Comparison of ENCODE assay signal across 13 mouse cellular contexts in the genomic region with DNA sequence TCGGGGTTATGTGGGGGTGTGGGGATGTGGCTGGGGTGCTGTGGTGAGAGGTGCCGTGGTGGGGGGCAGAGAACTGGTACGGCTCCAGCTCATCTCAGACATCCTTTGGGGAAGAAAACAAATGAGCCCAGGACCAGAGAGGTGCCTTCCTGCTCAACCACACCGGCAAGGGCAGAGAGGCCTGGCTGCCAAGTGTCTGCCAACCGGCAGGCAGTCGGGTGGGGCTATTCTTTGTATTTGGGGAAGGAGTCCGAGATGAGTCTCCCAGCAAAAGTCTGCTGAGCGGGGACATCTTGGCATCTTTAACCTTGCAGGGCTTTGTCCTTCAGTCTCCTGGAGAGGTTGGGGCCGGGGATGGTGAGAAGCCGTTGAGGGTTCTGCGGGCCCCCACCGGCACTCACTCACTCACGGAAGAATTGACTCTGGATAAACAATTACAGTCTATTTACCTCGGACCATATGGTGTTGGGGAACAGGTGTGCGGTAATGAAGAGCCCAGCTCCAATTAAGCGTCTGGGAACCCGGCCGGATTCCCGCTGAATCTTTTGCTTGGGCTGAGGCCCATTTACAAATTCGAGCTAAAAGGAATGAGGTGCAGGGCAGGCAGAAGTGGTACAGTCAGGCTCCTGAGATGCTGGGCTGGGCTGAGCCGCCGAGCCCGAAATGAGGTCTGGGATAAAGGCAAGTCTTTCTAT.
DNase-seq lines count a peak whose midpoint lies in the region; ATAC-seq and TF ChIP-seq lines count a peak whose summit lies in the region.
"Had no signal": no experiment of that assay in that cellular context is flagged by ENCODE, and none has a peak within 500 bp of the region (broad histone marks: within the 10 kb centered on the region; RNA-seq: fewer than 3 reads in every experiment).

No protein-coding gene starts in this region.

- DNase-seq in cerebellum, adult 9-11 months, result peak; percentile 96
- peak; percentile 85 for DNase-seq in midbrain, postnatal 0 days (ENCODE audit: low spot score)
- no peak for DNase-seq in thymus, postnatal 36 days
- DNase-seq in T-cell, adult 2 months (ENCODE audit: low spot score), result no peak
- DNase-seq: gastrocnemius, postnatal 36 days; kidney, adult 18-20 months; layer of hippocampus, adult 9-11 months; liver, embryonic 13.5 days; lung, postnatal 4 days had no signal

- 27% methylated on average over 23 of the region's 23 CpGs for WGBS in hindbrain, embryonic 13.5 days
- 31% methylated on average over 23 of the region's 23 CpGs for WGBS in hindbrain, embryonic 12.5 days
- 11% methylated on average over 23 of the region's 23 CpGs for WGBS in forebrain, embryonic 16.5 days
- WGBS in midbrain, postnatal 0 days, result 42% methylated on average over 23 of the region's 23 CpGs
- 38% methylated on average over 23 of the region's 23 CpGs for WGBS in kidney, embryonic 15.5 days

- H3K27ac ChIP-seq in hindbrain, embryonic 13.5 days, result peak overlapping the region; percentile 60; the same call in 1 of the 2 replicates
- H3K27ac ChIP-seq in hindbrain, embryonic 12.5 days, result no peak overlapping the region
- no peak overlapping the region for H3K27ac ChIP-seq in forebrain, embryonic 16.5 days (ENCODE audit: low read length)
- no peak overlapping the region for H3K27ac ChIP-seq in midbrain, postnatal 0 days (ENCODE audit: low read depth, low read length)
- no peak overlapping the region for H3K27ac ChIP-seq in kidney, embryonic 15.5 days
- H3K27ac ChIP-seq: liver, embryonic 13.5 days had no signal

- no peak for TF ChIP-seq CTCF in midbrain, postnatal 0 days (IDR thresholded peaks at IDR 0.05)

- H3K4me2 ChIP-seq in hindbrain, embryonic 13.5 days, result no peak overlapping the region
- no peak overlapping the region for H3K4me2 ChIP-seq in hindbrain, embryonic 12.5 days (replicated peaks)
- H3K4me2 ChIP-seq in forebrain, embryonic 16.5 days (ENCODE audit: low read length), result 0 out of 2 replicates have a peak overlapping the region, but pooled peaks have one; percentile 1
- H3K4me2 ChIP-seq in midbrain, postnatal 0 days (ENCODE audit: low read depth, low read length, poor library complexity, severe bottlenecking), result no peak overlapping the region
- H3K4me2 ChIP-seq in kidney, embryonic 15.5 days, result no peak overlapping the region
- H3K4me2 ChIP-seq: liver, embryonic 13.5 days had no signal

- peaks cover 55% of the 10 kb centered on the region for H3K4me1 ChIP-seq in hindbrain, embryonic 13.5 days (replicated peaks)
- H3K4me1 ChIP-seq in hindbrain, embryonic 12.5 days, result peaks cover 50% of the 10 kb centered on the region
- peaks cover 47% of the 10 kb centered on the region for H3K4me1 ChIP-seq in forebrain, embryonic 16.5 days (replicated peaks; ENCODE audit: control insufficient read depth, insufficient read depth, low read length)
- H3K4me1 ChIP-seq in midbrain, postnatal 0 days (ENCODE audit: insufficient read depth, low read length), result no peaks in the 10 kb centered on the region
- H3K4me1 ChIP-seq in kidney, embryonic 15.5 days, result peaks cover 28% of the 10 kb centered on the region

- H3K36me3 ChIP-seq in hindbrain, embryonic 13.5 days, result no peaks in the 10 kb centered on the region
- no peaks in the 10 kb centered on the region for H3K36me3 ChIP-seq in hindbrain, embryonic 12.5 days
- no peaks in the 10 kb centered on the region for H3K36me3 ChIP-seq in forebrain, embryonic 16.5 days (ENCODE audit: control insufficient read depth, insufficient read depth)
- H3K36me3 ChIP-seq in midbrain, postnatal 0 days (ENCODE audit: insufficient read depth, low read length), result no peaks in the 10 kb centered on the region
- no peaks in the 10 kb centered on the region for H3K36me3 ChIP-seq in kidney, embryonic 15.5 days
- H3K36me3 ChIP-seq: liver, embryonic 13.5 days had no signal

- ATAC-seq in hindbrain, embryonic 13.5 days (ENCODE audit: low FRiP score), result no peak; the same call in 1 of the 2 replicates
- no peak for ATAC-seq in hindbrain, embryonic 12.5 days (ENCODE audit: low FRiP score)
- peak; percentile 76 for ATAC-seq in forebrain, embryonic 16.5 days
- no peak for ATAC-seq in midbrain, postnatal 0 days (ENCODE audit: low FRiP score)
- ATAC-seq in kidney, embryonic 15.5 days (replicated peaks; ENCODE audit: low FRiP score), result no peak

- H3K9me3 ChIP-seq in hindbrain, embryonic 13.5 days, result no peaks in the 10 kb centered on the region
- no peaks in the 10 kb centered on the region for H3K9me3 ChIP-seq in hindbrain, embryonic 12.5 days (replicated peaks)
- H3K9me3 ChIP-seq in forebrain, embryonic 16.5 days (ENCODE audit: control insufficient read depth, low read length), result no peaks in the 10 kb centered on the region
- H3K9me3 ChIP-seq in midbrain, postnatal 0 days (ENCODE audit: low read length), result no peaks in the 10 kb centered on the region
- H3K9me3 ChIP-seq in kidney, embryonic 15.5 days (replicated peaks), result no peaks in the 10 kb centered on the region
- H3K9me3 ChIP-seq: liver, embryonic 13.5 days had no signal

- no peak overlapping the region for H3K4me3 ChIP-seq in hindbrain, embryonic 13.5 days
- no peak overlapping the region for H3K4me3 ChIP-seq in hindbrain, embryonic 12.5 days
- H3K4me3 ChIP-seq in forebrain, embryonic 16.5 days (replicated peaks; ENCODE audit: low read length), result no peak overlapping the region
- H3K4me3 ChIP-seq in midbrain, postnatal 0 days (ENCODE audit: low read depth, low read length), result no peak overlapping the region
- no peak overlapping the region for H3K4me3 ChIP-seq in kidney, embryonic 15.5 days (replicated peaks)
- H3K4me3 ChIP-seq: liver, embryonic 13.5 days had no signal

- no peak overlapping the region for H3K9ac ChIP-seq in hindbrain, embryonic 13.5 days
- H3K9ac ChIP-seq in hindbrain, embryonic 12.5 days, result no peak overlapping the region
- 0 out of 2 replicates have a peak overlapping the region, but pooled peaks have one; percentile 10 for H3K9ac ChIP-seq in forebrain, embryonic 16.5 days (replicated peaks; ENCODE audit: low read depth, low read length)
- no peak overlapping the region for H3K9ac ChIP-seq in midbrain, postnatal 0 days (replicated peaks; ENCODE audit: low read length, poor library complexity, severe bottlenecking)
- H3K9ac ChIP-seq in kidney, embryonic 15.5 days, result no peak overlapping the region
- H3K9ac ChIP-seq: liver, embryonic 13.5 days had no signal

- H3K27me3 ChIP-seq in hindbrain, embryonic 13.5 days, result peaks cover 15% of the 10 kb centered on the region
- no peaks in the 10 kb centered on the region for H3K27me3 ChIP-seq in hindbrain, embryonic 12.5 days
- H3K27me3 ChIP-seq in forebrain, embryonic 16.5 days (replicated peaks; ENCODE audit: control insufficient read depth, insufficient read depth, low read length), result no peaks in the 10 kb centered on the region
- H3K27me3 ChIP-seq in midbrain, postnatal 0 days (ENCODE audit: insufficient read depth, low read length), result no peaks in the 10 kb centered on the region
- peaks cover 55% of the 10 kb centered on the region for H3K27me3 ChIP-seq in kidney, embryonic 15.5 days
- H3K27me3 ChIP-seq: liver, embryonic 13.5 days had no signal

Comparison
In these comparisons a context has a peak if more than half of its experiments do, and no peak if none do; other contexts are left out.
1. DNase-seq: peak in cerebellum, adult 9-11 months (single experiment) and midbrain, postnatal 0 days (single experiment); none in thymus, postnatal 36 days (0 of 2) and T-cell, adult 2 months (single experiment).